Mouse (Mus musculus) stomach, embryonic 15.5 days (tissue): ENCODE data around the gene Hsdl2. TPM values are rescaled to one million over a fixed set of nuclear protein-coding genes. Genes with fewer than 3 reads are reported as not detected.
A peak's percentile ranks its signal among the peaks of the same experiment; 100 is the strongest.

ENCODE experiments used
- ATAC-seq: fragments of 200-750 bp; cut with Nextera tagmentation; 2 replicates; pipeline ENCODE4 v1.8.0; 2017; ENCODE audit warnings: low read depth, moderate number of reproducible peaks, moderate TSS enrichment; ENCODE audit not compliant: insufficient read depth, low FRiP score
- H3K27ac ChIP-seq: fragments of 300-500 bp; sonication (generic); 2 replicates; pipeline ENCODE4 v1.5.1; 2015; ENCODE audit warnings: mild to moderate bottlenecking, inconsistent platforms
- H3K27me3 ChIP-seq: fragments of 300-500 bp; sonication (generic); replicated peaks from 2 replicates; pipeline ENCODE4 v1.6.1; 2015; ENCODE audit warnings: inconsistent platforms
- H3K36me3 ChIP-seq: fragments of 300-500 bp; sonication (generic); 2 replicates; pipeline ENCODE4 v1.6.1; 2015; ENCODE audit warnings: inconsistent platforms
- H3K4me1 ChIP-seq: fragments of 300-500 bp; sonication (generic); 2 replicates; pipeline ENCODE4 v1.6.1; 2015; ENCODE audit warnings: inconsistent platforms
- H3K4me2 ChIP-seq: fragments of 300-500 bp; sonication (generic); 2 replicates; pipeline ENCODE4 v1.6.1; 2015; ENCODE audit warnings: mild to moderate bottlenecking, inconsistent platforms
- H3K4me3 ChIP-seq: fragments of 300-500 bp; sonication (generic); replicated peaks from 2 replicates; pipeline ENCODE4 v1.5.1; 2015; ENCODE audit warnings: inconsistent platforms
- H3K9ac ChIP-seq: fragments of 300-500 bp; sonication (generic); 2 replicates; pipeline ENCODE4 v1.6.1; 2015; ENCODE audit warnings: inconsistent platforms
- H3K9me3 ChIP-seq: fragments of 300-500 bp; sonication (generic); 2 replicates; pipeline ENCODE4 v1.6.1; 2016; ENCODE audit warnings: inconsistent platforms
- WGBS: fragments of 180-500 bp; shearing (Covaris S2); methylation state at CpG from one replicate; pipeline ENCODE4 v1.1.7; 2015; 5-methylcytosine and 5-hydroxymethylcytosine counted together
- polyA plus RNA-seq: library from polyadenylated mRNA; unstranded; fragments of >200 nt; fragmentation: Nextera tagmentation; extraction: Ambion mirVana; gene quantifications from 2 replicates; pipeline ENCODE4 v1.2.1, GENCODE M21; 2015

Hsdl2 gene
- polyA plus RNA-seq, 1 experiment from 2014 or later, result 21.9 TPM

GRCm38 (mm10) chr4:59630122-59630521 lies 48.8 kb downstream of the Hsdl2 start:
- H3K27ac ChIP-seq, result no peak overlapping the region
- 54% methylated on average over 9 of the region's 9 CpGs for WGBS
- H3K27me3 ChIP-seq, result no peaks in the 10 kb centered on the region

GRCm38 (mm10) chr4:59634532-59634931 lies 53.2 kb downstream of the Hsdl2 start:
- Histone ChIP-seq H3K4me1 (peaks cover 2% of the 10 kb centered on the region), H3K27me3 (no peaks in the 10 kb centered on the region)
- 79% methylated on average over 1 of the region's 1 CpGs for WGBS

More at GRCm38 (mm10) chr4:59630122-59630521, 48.8 kb downstream of the Hsdl2 start:
- Histone ChIP-seq H3K4me2 (no peak overlapping the region), H3K4me3 (no peak overlapping the region), H3K36me3 (no peaks in the 10 kb centered on the region), H3K9ac (no peak overlapping the region), H3K9me3 (no peaks in the 10 kb centered on the region), H3K4me1 (peaks cover 9% of the 10 kb centered on the region)
- ATAC-seq, result no peak

GRCm38 (mm10) chr4:59639163-59639562 lies 57.8 kb downstream of the Hsdl2 start:
- H3K4me3 ChIP-seq, result no peak overlapping the region
- no peaks in the 10 kb centered on the region for H3K36me3 ChIP-seq
- no peak overlapping the region for H3K4me2 ChIP-seq
- no peaks in the 10 kb centered on the region for H3K4me1 ChIP-seq
- H3K9me3 ChIP-seq, result no peaks in the 10 kb centered on the region
- no peak for ATAC-seq
- H3K27me3 ChIP-seq, result no peaks in the 10 kb centered on the region
- no peak overlapping the region for H3K9ac ChIP-seq
- H3K27ac ChIP-seq, result no peak overlapping the region

More at GRCm38 (mm10) chr4:59634532-59634931, 53.2 kb downstream of the Hsdl2 start:
- Histone ChIP-seq H3K9ac (no peak overlapping the region), H3K4me2 (no peak overlapping the region), H3K4me3 (no peak overlapping the region), H3K36me3 (no peaks in the 10 kb centered on the region), H3K9me3 (no peaks in the 10 kb centered on the region), H3K27ac (no peak overlapping the region)
- no peak for ATAC-seq

- Histone ChIP-seq H3K9ac (no peak overlapping the region), H3K4me1 (no peaks in the 10 kb centered on the region), H3K27me3 (no peaks in the 10 kb centered on the region), H3K4me3 (no peak overlapping the region), H3K27ac (no peak overlapping the region), H3K4me2 (no peak overlapping the region), H3K9me3 (no peaks in the 10 kb centered on the region), H3K36me3 (no peaks in the 10 kb centered on the region)
- ATAC-seq, result no peak
- 80% methylated on average over 2 of the region's 2 CpGs for WGBS
Observed at GRCm38 (mm10) chr4:59640720-59641119, 59.4 kb downstream of the Hsdl2 start.

GRCm38 (mm10) chr4:59642039-59642438 lies 60.7 kb downstream of the Hsdl2 start:
- H3K36me3 ChIP-seq, result no peaks in the 10 kb centered on the region
- 82% methylated on average over 3 of the region's 3 CpGs for WGBS
- H3K4me3 ChIP-seq, result no peak overlapping the region
- ATAC-seq, result no peak
- no peak overlapping the region for H3K9ac ChIP-seq
- H3K27ac ChIP-seq, result no peak overlapping the region
- H3K4me2 ChIP-seq, result no peak overlapping the region
- H3K9me3 ChIP-seq, result no peaks in the 10 kb centered on the region
- H3K27me3 ChIP-seq, result no peaks in the 10 kb centered on the region
- H3K4me1 ChIP-seq, result no peaks in the 10 kb centered on the region

- Histone ChIP-seq H3K9me3 (no peaks in the 10 kb centered on the region), H3K4me2 (no peak overlapping the region), H3K27me3 (no peaks in the 10 kb centered on the region), H3K4me1 (no peaks in the 10 kb centered on the region), H3K9ac (no peak overlapping the region), H3K36me3 (no peaks in the 10 kb centered on the region), H3K27ac (no peak overlapping the region), H3K4me3 (no peak overlapping the region)
- ATAC-seq, result no peak
- WGBS, result 74% methylated on average over 2 of the region's 2 CpGs
Observed at GRCm38 (mm10) chr4:59642657-59643056, 61.3 kb downstream of the Hsdl2 start.

GRCm38 (mm10) chr4:59644431-59644830 lies 63.1 kb downstream of the Hsdl2 start:
- no peak overlapping the region for H3K4me3 ChIP-seq
- ATAC-seq, result no peak
- H3K27ac ChIP-seq, result no peak overlapping the region
- no peaks in the 10 kb centered on the region for H3K27me3 ChIP-seq
- no peak overlapping the region for H3K4me2 ChIP-seq
- H3K4me1 ChIP-seq, result no peaks in the 10 kb centered on the region
- no peaks in the 10 kb centered on the region for H3K36me3 ChIP-seq
- H3K9me3 ChIP-seq, result no peaks in the 10 kb centered on the region
- H3K9ac ChIP-seq, result no peak overlapping the region
- 82% methylated on average over 3 of the region's 3 CpGs for WGBS

GRCm38 (mm10) chr4:59644992-59645391 lies 63.6 kb downstream of the Hsdl2 start:
- Histone ChIP-seq H3K4me1 (no peaks in the 10 kb centered on the region), H3K36me3 (no peaks in the 10 kb centered on the region), H3K27me3 (no peaks in the 10 kb centered on the region), H3K27ac (no peak overlapping the region), H3K4me3 (no peak overlapping the region), H3K9ac (no peak overlapping the region), H3K9me3 (no peaks in the 10 kb centered on the region), H3K4me2 (no peak overlapping the region)
- ATAC-seq, result no peak
- WGBS, result 91% methylated on average over 4 of the region's 4 CpGs

- ATAC-seq, result no peak
- Histone ChIP-seq H3K9ac (no peak overlapping the region), H3K27ac (no peak overlapping the region), H3K4me2 (no peak overlapping the region), H3K9me3 (no peaks in the 10 kb centered on the region), H3K27me3 (no peaks in the 10 kb centered on the region), H3K36me3 (no peaks in the 10 kb centered on the region), H3K4me3 (no peak overlapping the region), H3K4me1 (no peaks in the 10 kb centered on the region)
- WGBS, result 88% methylated on average over 2 of the region's 2 CpGs
Observed at GRCm38 (mm10) chr4:59645610-59646009, 64.2 kb downstream of the Hsdl2 start.

- no peaks in the 10 kb centered on the region for H3K4me1 ChIP-seq
- no peak overlapping the region for H3K4me2 ChIP-seq
- ATAC-seq, result peak; percentile 82
- no peaks in the 10 kb centered on the region for H3K36me3 ChIP-seq
- no peak overlapping the region for H3K4me3 ChIP-seq
- no peaks in the 10 kb centered on the region for H3K9me3 ChIP-seq
- WGBS, result 81% methylated on average over 10 of the region's 10 CpGs
- H3K9ac ChIP-seq, result no peak overlapping the region
- no peaks in the 10 kb centered on the region for H3K27me3 ChIP-seq
- no peak overlapping the region for H3K27ac ChIP-seq
Observed at GRCm38 (mm10) chr4:59646020-59646696, 64.8 kb downstream of the Hsdl2 start.

GRCm38 (mm10) chr4:59649119-59649518 lies 67.8 kb downstream of the Hsdl2 start:
- Histone ChIP-seq H3K4me3 (no peak overlapping the region), H3K4me2 (no peak overlapping the region), H3K4me1 (0 out of 2 replicates have a peak, but pooled peaks cover 2% of the 10 kb centered on the region), H3K36me3 (no peaks in the 10 kb centered on the region), H3K9me3 (no peaks in the 10 kb centered on the region), H3K27ac (no peak overlapping the region), H3K27me3 (no peaks in the 10 kb centered on the region), H3K9ac (no peak overlapping the region)
- 63% methylated on average over 5 of the region's 5 CpGs for WGBS
- no peak for ATAC-seq

- no peak for ATAC-seq
Observed at GRCm38 (mm10) chr4:59652166-59652681, 70.9 kb downstream of the Hsdl2 start.

More at GRCm38 (mm10) chr4:59652166-59652681, 70.9 kb downstream of the Hsdl2 start:
- H3K4me3 ChIP-seq, result no peak overlapping the region
- H3K9ac ChIP-seq, result no peak overlapping the region
- no peaks in the 10 kb centered on the region for H3K27me3 ChIP-seq
- H3K4me1 ChIP-seq, result 0 out of 2 replicates have a peak, but pooled peaks cover 2% of the 10 kb centered on the region
- H3K4me2 ChIP-seq, result no peak overlapping the region
- 60% methylated on average over 1 of the region's 1 CpGs for WGBS
- no peak overlapping the region for H3K27ac ChIP-seq
- H3K9me3 ChIP-seq, result no peaks in the 10 kb centered on the region
- H3K36me3 ChIP-seq, result no peaks in the 10 kb centered on the region
